Mouse (Mus musculus) CH12.LX (cell line): ENCODE measurements around the gene Actl10. TPM values are rescaled to one million over a fixed set of nuclear protein-coding genes. Genes with fewer than 3 reads are reported as not detected.

Experiments
- DNase-seq: peaks from one replicate; pipeline ENCODE4 v3.0.0-alpha.2; 2013; ENCODE audit errors: extremely low read depth
- H3K27ac ChIP-seq: 2 replicates; pipeline ENCODE4 v1.5.1; 2012; ENCODE audit warnings: low read depth, mild to moderate bottlenecking, control low read depth, moderate library complexity; ENCODE audit not compliant: insufficient read depth
- H3K27me3 ChIP-seq: replicated peaks from 2 replicates; pipeline ENCODE3; 2012; ENCODE audit warnings: inconsistent platforms
- H3K36me3 ChIP-seq, 2 experiments: replicated peaks in 1 of 2; 2 replicates each; pipeline versions ENCODE3 to v1.6.1; 2012; ENCODE audit warnings: inconsistent platforms in 1 of 2, low read length in 1 of 2, mild to moderate bottlenecking in 1 of 2, mixed read lengths in 1 of 2, moderate library complexity in 1 of 2; ENCODE audit not compliant: control insufficient read depth in 1 of 2, insufficient read depth in 1 of 2
- H3K4me1 ChIP-seq, 2 experiments: 2 replicates each; pipeline ENCODE4 v1.6.1; 2012; ENCODE audit warnings: inconsistent platforms in 1 of 2, moderate library complexity in 1 of 2; ENCODE audit not compliant: insufficient read depth in 2 of 2, control insufficient read depth in 1 of 2
- H3K4me2 ChIP-seq: 2 replicates; pipeline ENCODE4 v1.6.1; 2012; ENCODE audit warnings: low read depth, mild to moderate bottlenecking, control low read depth; ENCODE audit not compliant: poor library complexity, insufficient read depth, severe bottlenecking
- H3K4me3 ChIP-seq, 3 experiments: fragments of 150-350 bp in 1 of 3; sonication (generic) in 1 of 3; replicated peaks in 1 of 3; 2 replicates each; pipeline versions ENCODE3 to v1.5.1; 2011 to 2012; ENCODE audit warnings: low read depth in 2 of 3, low read length in 2 of 3, mild to moderate bottlenecking in 2 of 3, moderate library complexity in 2 of 3, control low read depth in 1 of 3, improper control_type of control experiment in 1 of 3, inconsistent platforms in 1 of 3, mixed read lengths in 1 of 3; ENCODE audit not compliant: poor library complexity in 1 of 3
- H3K79me2 ChIP-seq: replicated peaks from 2 replicates; pipeline ENCODE4 v1.6.1; 2012; ENCODE audit warnings: mild to moderate bottlenecking, moderate library complexity; ENCODE audit not compliant: control insufficient read depth, poor library complexity, insufficient read depth, severe bottlenecking; ENCODE audit errors: extremely low read depth
- H3K9ac ChIP-seq: 2 replicates; pipeline ENCODE4 v1.6.1; 2012; ENCODE audit warnings: low read depth, mild to moderate bottlenecking, control low read depth, moderate library complexity; ENCODE audit not compliant: insufficient read depth
- H3K9me3 ChIP-seq: replicated peaks from 2 replicates; pipeline ENCODE3; 2012; ENCODE audit warnings: low read length, inconsistent platforms, mixed read lengths
- BHLHE40 ChIP-seq: IDR thresholded peaks from 2 replicates; pipeline ENCODE4 v1.6.1; 2011; ENCODE audit warnings: mild to moderate bottlenecking, low read depth, low read length, improper control_type of control experiment
- CHD1 ChIP-seq: IDR thresholded peaks from 2 replicates; pipeline ENCODE4 v1.6.1; 2012; ENCODE audit warnings: low read depth, low read length, improper control_type of control experiment, inconsistent platforms
- CTCF ChIP-seq, 2 experiments: IDR thresholded peaks in 1 of 2; conservative IDR thresholded peaks in 1 of 2; 2 replicates each; pipeline ENCODE4 v1.5.1; 2011 to 2012; ENCODE audit warnings: low read depth in 2 of 2, low read length in 2 of 2, improper control_type of control experiment in 1 of 2, inconsistent platforms in 1 of 2, mild to moderate bottlenecking in 1 of 2, moderate library complexity in 1 of 2
- E2F4 ChIP-seq: IDR thresholded peaks from 2 replicates; pipeline ENCODE4 v1.6.1; 2011; ENCODE audit warnings: low read depth, low read length, improper control_type of control experiment; ENCODE audit not compliant: insufficient replicate concordance
- ELF1 ChIP-seq: IDR thresholded peaks from 2 replicates; pipeline ENCODE4 v1.6.1; 2014; ENCODE audit warnings: low read depth, mild to moderate bottlenecking, inconsistent platforms, low read length, improper control_type of control experiment
- HCFC1 ChIP-seq: IDR thresholded peaks from 2 replicates; pipeline ENCODE4 v1.6.1; 2012; ENCODE audit warnings: low read depth, mild to moderate bottlenecking, inconsistent platforms, low read length, improper control_type of control experiment
- IRF4 ChIP-seq: IDR thresholded peaks from 2 replicates; pipeline ENCODE4 v1.6.1; 2014; ENCODE audit warnings: low read depth, mild to moderate bottlenecking, inconsistent platforms, low read length, improper control_type of control experiment
- KAT2A ChIP-seq: IDR thresholded peaks from 2 replicates; pipeline ENCODE4 v1.6.1; 2012; ENCODE audit warnings: low read length, improper control_type of control experiment, inconsistent platforms; ENCODE audit not compliant: insufficient replicate concordance
- MAZ ChIP-seq: IDR thresholded peaks from 2 replicates; pipeline ENCODE4 v1.6.1; 2012; ENCODE audit warnings: low read depth, mild to moderate bottlenecking, inconsistent platforms, low read length, improper control_type of control experiment, moderate library complexity
- MEF2A ChIP-seq: IDR thresholded peaks from 2 replicates; pipeline ENCODE4 v1.6.1; 2014; ENCODE audit warnings: low read depth, mild to moderate bottlenecking, inconsistent platforms, low read length, improper control_type of control experiment, borderline replicate concordance
- MXI1 ChIP-seq: IDR thresholded peaks from 2 replicates; pipeline ENCODE4 v1.6.1; 2011; ENCODE audit warnings: mild to moderate bottlenecking, low read depth, low read length, improper control_type of control experiment
- NRF1 ChIP-seq: IDR thresholded peaks from 2 replicates; pipeline ENCODE4 v1.6.1; 2014; ENCODE audit warnings: low read depth, mild to moderate bottlenecking, inconsistent platforms, low read length, improper control_type of control experiment, moderate library complexity
- POLR2A ChIP-seq: IDR thresholded peaks from 2 replicates; pipeline ENCODE4 v1.6.1; 2011; ENCODE audit warnings: low read depth, mild to moderate bottlenecking, improper control_type of control experiment, low read length
- POLR2AphosphoS2 ChIP-seq: IDR thresholded peaks from 2 replicates; pipeline ENCODE4 v1.6.1; 2011; ENCODE audit warnings: low read depth, low read length, improper control_type of control experiment
- RAD21 ChIP-seq: IDR thresholded peaks from 2 replicates; pipeline ENCODE4 v1.6.1; 2011; ENCODE audit warnings: low read depth, mild to moderate bottlenecking, low read length, improper control_type of control experiment, moderate library complexity
- RCOR1 ChIP-seq: conservative IDR thresholded peaks from 2 replicates; pipeline ENCODE4 v1.6.1; 2012; ENCODE audit warnings: low read depth, mild to moderate bottlenecking, inconsistent platforms, low read length, improper control_type of control experiment
- SMC3 ChIP-seq: IDR thresholded peaks from 2 replicates; pipeline ENCODE4 v1.6.1; 2011; ENCODE audit warnings: low read depth, low read length, improper control_type of control experiment
- TBP ChIP-seq: conservative IDR thresholded peaks from 2 replicates; pipeline ENCODE4 v1.6.1; 2011; ENCODE audit warnings: low read depth, low read length, improper control_type of control experiment
- TCF12 ChIP-seq: IDR thresholded peaks from 2 replicates; pipeline ENCODE4 v1.6.1; 2014; ENCODE audit warnings: low read depth, mild to moderate bottlenecking, inconsistent platforms, low read length, improper control_type of control experiment
- USF2 ChIP-seq: conservative IDR thresholded peaks from 2 replicates; pipeline ENCODE4 v1.6.1; 2011; ENCODE audit warnings: low read depth, low read length, improper control_type of control experiment
- ZMIZ1 ChIP-seq: IDR thresholded peaks from 2 replicates; pipeline ENCODE4 v1.6.1; 2012; ENCODE audit warnings: low read depth, mild to moderate bottlenecking, inconsistent platforms, low read length, improper control_type of control experiment
- dilution Hi-C: fragments of 300-500 bp; cut with MboI; formaldehyde crosslinking; loops from 2 replicates; pipeline ENCODE4 v1.14.3; 2020; ENCODE audit warnings: low sequenced_read_pairs; ENCODE audit not compliant: extremely low pct_unique_long_range_greater_than_20kb, extremely low pct_ligation_motif_present
- in situ Hi-C: fragments of 300-500 bp; cut with MboI; formaldehyde crosslinking; loops from 3 replicates; pipeline ENCODE4 v1.14.3; 2019; ENCODE audit warnings: low sequenced_read_pairs, low pct_ligation_motif_present, low pct_unique_long_range_greater_than_20kb, mixed read lengths
- polyA plus RNA-seq: library from polyadenylated mRNA; unstranded; fragments of >175 nt; gene quantifications from 2 replicates; pipeline ENCODE4 v1.2.1, GENCODE M21; 2012; ENCODE audit warnings: low read depth; ENCODE audit not compliant: insufficient read length
- total RNA-seq, 2 experiments: library from RNA; depleted of rRNA; stranded (reverse); fragments of 300-350 nt in 1 of 2; fragments of >200 nt in 1 of 2; gene quantifications; 2 replicates each; pipeline ENCODE4 v1.2.3; 2012 to 2014

The Actl10 gene
- total and polyA plus RNA-seq, 3 experiments = 0.20 to 0.25 TPM; not detected in 1

DNA sequence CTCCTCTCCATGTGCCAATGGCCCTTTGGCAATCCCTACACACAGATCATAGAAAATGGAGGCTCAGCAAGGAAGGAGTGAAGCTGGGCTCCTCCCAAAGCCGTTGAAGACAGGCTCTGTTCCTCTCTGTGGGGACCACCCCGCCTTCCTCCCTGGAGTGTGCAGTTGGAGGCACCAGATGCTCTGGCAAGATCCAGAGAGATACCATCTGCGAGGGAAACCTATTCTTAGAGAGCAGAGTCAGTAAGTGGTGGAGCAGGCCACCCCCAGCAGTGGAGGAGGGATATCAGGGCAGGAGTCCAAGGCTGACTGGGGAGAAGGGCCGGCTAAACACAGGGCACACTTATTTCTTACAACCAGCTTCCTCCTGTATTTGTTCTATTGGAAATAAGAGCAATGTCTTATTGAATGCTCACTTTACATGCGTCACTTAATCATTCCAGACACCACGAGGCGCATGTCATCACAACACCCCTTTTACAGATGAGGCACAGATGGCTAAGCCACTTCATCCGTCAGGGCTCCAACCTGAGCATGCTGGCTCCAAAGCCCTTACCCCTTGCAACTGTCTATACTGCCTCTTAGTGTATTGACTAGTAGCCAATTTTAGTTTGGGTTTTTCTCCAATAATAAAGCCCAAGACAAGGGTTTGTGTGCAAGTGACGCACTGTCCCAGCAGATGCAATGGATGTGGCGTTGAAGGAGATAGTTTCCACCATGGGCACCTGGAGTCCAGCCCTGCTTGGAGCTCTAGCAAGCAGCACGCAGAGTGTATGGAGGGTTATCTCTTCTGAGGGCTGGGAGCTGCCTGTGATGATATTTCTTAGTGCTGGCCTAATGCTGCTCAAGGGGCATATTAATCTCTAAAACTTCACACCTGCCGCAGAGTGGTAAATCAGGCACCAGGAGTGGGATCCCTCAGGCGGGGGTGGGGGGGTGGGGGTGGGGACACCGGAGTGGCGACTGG lies 32.6 kb downstream of the Actl10 start:
- H3K27ac ChIP-seq = no peak overlapping the region
- TF ChIP-seq CTCF (conservative IDR thresholded peaks at IDR 0.05 in 1 of 2, IDR thresholded peaks at IDR 0.05 in 1 of 2; ENCODE audit: low read depth in 2 of 2, low read length in 2 of 2) (no peak), POLR2AphosphoS2 (no peak), POLR2A (no peak), NRF1 (no peak)
- H3K4me2 ChIP-seq = no peak overlapping the region
- H3K9ac ChIP-seq = no peak overlapping the region
- no peaks in the 10 kb centered on the region for H3K9me3 ChIP-seq
- DNase-seq = no peak
- H3K27me3 ChIP-seq = no peaks in the 10 kb centered on the region
- in situ Hi-C loops = no loop called here
- H3K4me3 ChIP-seq = no peak overlapping the region
- H3K79me2 ChIP-seq = no peaks in the 10 kb centered on the region
- peaks cover 2 to 15% of the 10 kb centered on the region in 2 experiments for H3K36me3 ChIP-seq
- no peaks in the 10 kb centered on the region for H3K4me1 ChIP-seq
- dilution Hi-C loops = no loop called here

DNA sequence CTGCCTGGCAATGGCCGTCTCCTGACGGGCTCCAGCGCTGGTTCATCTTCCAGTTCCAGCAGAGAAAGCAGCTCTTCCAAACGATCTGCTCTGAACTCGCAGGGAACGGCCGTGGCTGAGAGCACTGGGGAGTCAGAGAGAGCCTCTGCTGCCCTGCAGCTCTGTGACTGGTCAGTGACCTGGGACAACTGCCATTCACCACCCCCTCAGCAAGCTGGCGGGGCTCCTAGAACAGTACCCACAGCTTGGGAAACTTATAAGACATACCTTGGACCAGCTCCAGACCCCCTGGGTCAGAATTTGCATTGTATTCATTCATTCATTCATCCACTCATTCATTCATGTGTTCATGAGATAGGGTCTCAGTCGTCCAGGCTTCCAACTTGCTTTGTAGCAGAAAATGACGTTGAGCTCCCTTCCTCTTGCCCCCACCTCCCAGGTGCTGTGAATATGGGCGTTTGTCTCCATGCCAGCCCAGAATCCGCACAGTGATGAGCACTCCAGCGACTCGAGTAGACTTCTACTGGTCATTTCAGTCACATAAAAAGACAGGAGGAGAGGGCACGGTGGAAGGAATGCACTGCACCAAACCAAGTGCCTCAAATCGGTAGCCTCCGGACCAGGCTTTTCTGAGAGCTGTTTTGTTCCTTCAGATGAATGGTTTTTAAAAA lies 33.5 kb downstream of the Actl10 start:
- dilution Hi-C loops = no loop called here
- Histone ChIP-seq H3K9ac (no peak overlapping the region), H3K27ac (no peak overlapping the region), H3K9me3 (no peaks in the 10 kb centered on the region), H3K4me2 (no peak overlapping the region), H3K4me3 (no peak overlapping the region), H3K79me2 (no peaks in the 10 kb centered on the region), H3K4me1 (no peaks in the 10 kb centered on the region), H3K36me3 (peaks cover 2 to 15% of the 10 kb centered on the region in 2 experiments), H3K27me3 (no peaks in the 10 kb centered on the region)
- TF ChIP-seq E2F4 = no peak
- no peak for TF ChIP-seq HCFC1
- TF ChIP-seq MXI1 = no peak
- no peak for TF ChIP-seq ELF1
- TF ChIP-seq BHLHE40 = no peak
- no peak for DNase-seq
- in situ Hi-C loops = no loop called here

DNA sequence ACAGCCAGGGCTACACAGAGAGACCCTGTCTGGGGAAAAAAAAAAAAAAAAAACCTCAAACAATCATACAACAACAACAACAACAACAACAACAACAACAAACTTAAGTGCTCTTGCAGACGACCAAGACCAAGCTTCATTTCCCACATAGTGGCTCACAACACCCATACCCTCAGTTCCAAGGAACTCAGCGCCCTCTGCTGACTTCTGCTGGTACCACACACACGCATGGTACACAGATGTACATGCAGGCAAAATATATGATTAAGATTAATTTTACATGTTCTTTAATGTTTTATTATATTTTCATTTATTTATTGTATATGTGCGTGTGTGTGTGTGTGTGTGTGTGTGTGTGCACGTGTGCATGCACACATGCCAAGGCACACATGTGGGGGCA lies 34.8 kb downstream of the Actl10 start:
- dilution Hi-C loops = no loop called here
- no peak overlapping the region for H3K4me2 ChIP-seq

More for the DNA sequence above, 34.8 kb downstream of the Actl10 start:
- peak; percentile 55 for DNase-seq
- no peaks in the 10 kb centered on the region for H3K27me3 ChIP-seq
- peaks cover 2 to 15% of the 10 kb centered on the region in 2 experiments for H3K36me3 ChIP-seq
- no peaks in the 10 kb centered on the region for H3K4me1 ChIP-seq
- no peak overlapping the region for H3K27ac ChIP-seq
- H3K9ac ChIP-seq = no peak overlapping the region
- in situ Hi-C loops = no loop called here
- H3K9me3 ChIP-seq = no peaks in the 10 kb centered on the region
- no peak overlapping the region for H3K4me3 ChIP-seq
- H3K79me2 ChIP-seq = no peaks in the 10 kb centered on the region
- peak; percentile 54 for TF ChIP-seq SMC3
- TF ChIP-seq RAD21 = peak; percentile 63
- TF ChIP-seq MAZ = no peak
- no peak for TF ChIP-seq RCOR1
- TF ChIP-seq E2F4 = no peak
- TF ChIP-seq USF2 = no peak
- TF ChIP-seq CHD1 = no peak
- no peak for TF ChIP-seq TBP
- no peak for TF ChIP-seq MEF2A
- no peak for TF ChIP-seq ZMIZ1
- TF ChIP-seq CTCF (conservative IDR thresholded peaks at IDR 0.05 in 1 of 2, IDR thresholded peaks at IDR 0.05 in 1 of 2; ENCODE audit: low read depth in 2 of 2, low read length in 2 of 2) = peak; percentile 11 to 60; a peak in 3 of 4 replicates
- no peak for TF ChIP-seq IRF4
- TF ChIP-seq TCF12 = no peak
- TF ChIP-seq KAT2A = no peak
